Mouse (Mus musculus): ENCODE results near the gene Tbc1d10a.

- no peak for TF ChIP-seq CTCF (IDR thresholded peaks at IDR 0.05; ENCODE audit: borderline replicate concordance, control insufficient read depth, extremely low read depth, insufficient read depth, low read length, poor library complexity)
- TF ChIP-seq POLR2A (IDR thresholded peaks at IDR 0.05; ENCODE audit: control insufficient read depth, extremely low read depth, insufficient read depth, low read length, poor library complexity) = no peak
Observed at GRCm38 (mm10) chr11:4232644-4233043, 46.1 kb downstream of the Tbc1d10a start.

Data from thymus, adult 2 months (tissue).